Mouse (Mus musculus) bone marrow, adult 2 months (tissue): ENCODE measurements at regions not wholly inside any gene's neighbourhood (a gene's known extent, or its start where the extent isn't known, plus 50 kb on each side); places are given as distances from the start of the nearest gene placed in this dataset.

Experiments
- CTCF ChIP-seq: fragments of 200-500 bp; IDR thresholded peaks from 2 replicates; pipeline ENCODE4 v1.5.1; 2011; ENCODE audit warnings: low read length, control low read depth; ENCODE audit not compliant: control insufficient read depth, insufficient read depth
- POLR2A ChIP-seq: fragments of 200-500 bp; IDR thresholded peaks from 2 replicates; pipeline ENCODE4 v1.6.1; 2011; ENCODE audit warnings: low read depth, mild to moderate bottlenecking, control low read depth, low read length, borderline replicate concordance; ENCODE audit not compliant: control insufficient read depth

DNA sequence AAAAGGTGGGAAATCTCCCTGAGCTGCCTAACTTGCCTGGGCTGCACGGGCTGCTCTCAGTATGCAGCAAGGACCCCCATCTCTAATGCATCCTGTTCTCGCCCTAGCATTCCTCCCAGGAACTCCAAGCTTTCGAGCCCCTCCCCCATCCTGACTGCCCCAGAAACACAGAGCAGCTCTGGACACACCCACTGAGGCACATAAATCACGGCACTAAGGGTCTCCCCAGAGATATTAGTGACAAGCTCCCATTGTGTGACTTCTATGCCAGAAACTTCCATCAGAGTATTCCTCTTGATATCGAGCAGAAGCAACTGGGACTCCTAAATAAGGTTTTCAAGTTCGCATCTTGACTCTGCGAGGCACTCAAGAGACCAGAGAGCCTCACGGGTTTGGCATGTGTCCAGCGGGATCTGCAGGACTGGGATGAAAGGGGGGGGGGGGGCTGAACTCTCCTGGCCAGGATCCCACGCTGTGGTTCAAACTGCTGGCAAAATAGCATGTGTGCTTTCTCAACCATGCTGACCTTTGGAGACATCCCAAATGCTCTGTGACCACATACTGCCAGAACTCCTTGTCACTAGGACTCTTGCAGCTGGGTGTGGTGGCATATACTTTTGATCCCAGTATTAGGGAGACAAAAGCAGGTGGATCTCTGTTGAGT is 212.5 kb downstream of the Rybp start:
- TF ChIP-seq CTCF, result no peak
- no peak for TF ChIP-seq POLR2A
